Mouse (Mus musculus) cortical plate, adult 2 months (tissue): ENCODE data around the gene Casp6. TPM values are rescaled to one million over a fixed set of nuclear protein-coding genes. Genes with fewer than 3 reads are reported as not detected.
A peak's percentile ranks its signal among the peaks of the same experiment; 100 is the strongest.

Source experiments
- H3K27ac ChIP-seq: fragments of 200-500 bp; 2 replicates; pipeline ENCODE4 v1.5.1; 2012; ENCODE audit warnings: low read length, control low read depth, inconsistent platforms; ENCODE audit not compliant: insufficient read depth
- H3K4me1 ChIP-seq: fragments of 200-500 bp; 2 replicates; pipeline ENCODE4 v1.6.1; 2011; ENCODE audit warnings: low read length; ENCODE audit not compliant: control insufficient read depth, insufficient read depth
- H3K4me3 ChIP-seq: fragments of 200-500 bp; 2 replicates; pipeline ENCODE4 v1.5.1; 2011; ENCODE audit warnings: mild to moderate bottlenecking, low read length, control low read depth; ENCODE audit not compliant: insufficient read depth
- CTCF ChIP-seq: fragments of 200-500 bp; IDR thresholded peaks from 2 replicates; pipeline ENCODE4 v1.5.1; 2011; ENCODE audit warnings: mild to moderate bottlenecking, control low read depth, low read length; ENCODE audit not compliant: insufficient read depth; ENCODE audit errors: extremely low read depth
- POLR2A ChIP-seq: fragments of 200-500 bp; IDR thresholded peaks from 2 replicates; pipeline ENCODE4 v1.6.1; 2011; ENCODE audit warnings: mild to moderate bottlenecking, low read length, control low read depth; ENCODE audit not compliant: insufficient read depth; ENCODE audit errors: extremely low read depth
- polyA plus RNA-seq: library from polyadenylated mRNA; depleted of rRNA; stranded (reverse); fragments of >200 nt; gene quantifications from 2 replicates; pipeline ENCODE4 v1.2.3, GENCODE M21; 2012

Casp6 gene
- polyA plus RNA-seq, 1 experiment: 15.7 TPM

DNA sequence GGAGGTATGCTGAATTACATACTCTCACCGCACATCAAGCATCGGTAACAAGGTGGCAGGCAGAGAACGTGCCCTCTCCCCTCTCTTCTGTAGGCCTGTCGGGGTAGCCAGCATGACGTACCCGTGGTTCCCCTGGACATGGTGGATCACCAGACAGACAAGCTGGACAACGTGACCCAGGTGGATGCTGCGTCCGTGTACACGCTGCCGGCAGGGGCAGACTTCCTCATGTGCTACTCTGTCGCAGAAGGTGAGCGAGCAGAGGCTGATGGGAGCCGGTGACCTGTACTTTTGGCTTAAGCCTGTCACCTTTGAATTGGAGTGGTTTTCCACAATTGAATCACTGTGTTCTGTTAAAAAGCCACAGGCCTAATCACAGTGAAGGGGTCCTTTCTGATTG lies 10.8 kb downstream of the Casp6 start:
- no peaks in the 10 kb centered on the region for H3K4me1 ChIP-seq
- H3K27ac ChIP-seq: no peak overlapping the region
- TF ChIP-seq CTCF (no peak), POLR2A (no peak)
- no peak overlapping the region for H3K4me3 ChIP-seq

DNA sequence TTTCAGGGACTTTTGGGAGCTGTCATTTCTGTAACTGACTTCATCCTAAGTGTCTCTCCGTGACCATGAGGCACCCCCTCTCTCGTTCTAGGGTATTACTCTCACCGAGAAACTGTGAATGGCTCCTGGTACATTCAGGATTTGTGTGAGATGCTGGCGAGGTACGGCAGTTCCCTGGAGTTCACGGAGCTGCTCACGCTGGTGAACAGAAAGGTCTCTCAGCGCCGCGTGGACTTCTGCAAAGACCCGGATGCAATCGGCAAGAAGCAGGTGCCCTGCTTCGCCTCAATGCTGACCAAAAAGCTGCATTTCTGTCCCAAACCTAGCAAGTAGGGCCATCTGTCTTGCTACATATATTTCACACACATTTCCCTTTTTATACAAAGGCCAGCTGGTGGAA lies 12.0 kb downstream of the Casp6 start:
- H3K4me3 ChIP-seq: no peak overlapping the region
- no peaks in the 10 kb centered on the region for H3K4me1 ChIP-seq
- no peak for TF ChIP-seq POLR2A
- TF ChIP-seq CTCF: no peak
- H3K27ac ChIP-seq: no peak overlapping the region

DNA sequence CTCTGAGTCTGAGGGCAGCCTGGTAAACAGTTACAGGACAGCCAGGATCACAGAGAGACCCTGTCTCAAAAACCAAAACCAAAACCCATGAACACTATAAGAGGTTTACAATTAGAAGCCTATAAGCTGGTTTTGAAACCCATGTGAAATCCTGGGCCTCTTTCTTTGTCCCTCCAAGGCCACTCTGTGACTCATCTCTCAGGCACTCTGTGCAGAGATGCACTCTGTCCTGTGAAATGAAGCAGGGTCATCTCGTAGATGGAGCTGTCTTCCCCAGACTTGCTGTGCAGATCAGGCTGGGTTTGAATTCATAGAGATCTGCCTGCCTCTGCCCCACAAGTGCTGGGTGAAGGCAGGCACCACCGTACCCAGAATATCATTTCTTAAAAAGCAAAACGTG lies 16.2 kb downstream of the Casp6 start:
- Histone ChIP-seq H3K27ac (no peak overlapping the region), H3K4me3 (no peak overlapping the region), H3K4me1 (no peaks in the 10 kb centered on the region)
- no peak for TF ChIP-seq POLR2A

DNA sequence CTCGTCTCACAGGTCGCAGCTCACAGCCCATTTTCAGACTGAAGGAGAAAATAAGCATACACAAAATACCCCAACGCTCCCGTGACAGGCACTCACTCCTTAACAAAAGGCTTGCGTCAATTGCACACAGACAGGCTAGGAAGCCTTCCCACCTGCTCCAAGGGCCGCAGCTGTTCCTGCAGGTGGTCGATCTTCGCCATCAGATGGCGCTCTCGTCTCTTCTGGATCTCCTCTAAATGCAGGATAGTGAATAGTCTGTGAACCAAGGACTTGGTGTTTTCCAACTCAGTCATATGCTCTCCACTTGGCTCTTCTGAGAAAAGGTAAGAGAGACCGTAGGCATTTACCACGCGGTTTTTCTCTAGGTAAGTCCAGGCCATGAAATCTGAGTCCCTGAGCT lies 17.2 kb downstream of the Casp6 start:
- no peak for TF ChIP-seq POLR2A
- peak; percentile 76 for TF ChIP-seq CTCF
- Histone ChIP-seq H3K27ac (no peak overlapping the region), H3K4me1 (no peaks in the 10 kb centered on the region), H3K4me3 (no peak overlapping the region)

DNA sequence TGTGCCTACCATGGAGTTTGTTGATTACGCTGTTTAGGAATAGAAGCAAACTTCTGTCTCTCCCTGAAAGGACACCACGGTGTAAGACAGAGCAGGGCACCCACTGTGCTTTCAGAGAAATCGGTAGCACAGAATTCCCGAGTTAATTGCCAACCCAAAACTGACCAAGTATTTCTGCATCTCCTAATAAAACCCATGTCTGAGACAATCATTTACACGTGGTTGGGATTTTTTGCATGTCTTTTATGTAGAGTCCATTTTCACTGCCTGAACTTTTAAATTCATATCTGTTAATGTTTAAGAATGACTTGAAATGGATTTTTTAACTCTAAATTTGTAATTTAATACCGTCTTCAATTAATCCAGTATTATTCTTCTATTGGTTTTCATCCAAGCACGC lies 22.4 kb downstream of the Casp6 start:
- TF ChIP-seq CTCF (no peak), POLR2A (no peak)
- Histone ChIP-seq H3K27ac (no peak overlapping the region), H3K4me1 (no peaks in the 10 kb centered on the region), H3K4me3 (no peak overlapping the region)

DNA sequence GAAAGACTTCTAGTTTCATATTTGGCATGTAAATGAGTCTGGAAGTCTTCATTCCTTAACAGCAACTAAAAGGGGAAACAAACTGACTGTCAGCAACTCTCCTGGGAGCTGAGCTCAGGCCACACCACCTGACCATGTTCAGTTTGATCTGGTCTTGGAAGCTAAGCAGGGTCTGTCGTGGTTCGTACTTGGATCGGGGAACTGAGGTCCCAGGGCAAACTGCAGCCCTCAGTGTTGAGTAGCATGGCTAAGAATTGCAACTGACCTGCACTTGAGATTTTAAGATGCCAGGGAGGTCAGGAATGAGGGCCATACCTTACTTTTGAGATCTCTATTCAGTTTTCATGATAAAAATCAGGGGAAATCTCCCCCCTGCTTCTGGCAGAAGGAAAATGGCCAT lies 24.6 kb downstream of the Casp6 start:
- no peak overlapping the region for H3K27ac ChIP-seq
- TF ChIP-seq POLR2A (no peak), CTCF (no peak)
- no peaks in the 10 kb centered on the region; the same call in 1 of the 2 replicates for H3K4me1 ChIP-seq
- H3K4me3 ChIP-seq: no peak overlapping the region

DNA sequence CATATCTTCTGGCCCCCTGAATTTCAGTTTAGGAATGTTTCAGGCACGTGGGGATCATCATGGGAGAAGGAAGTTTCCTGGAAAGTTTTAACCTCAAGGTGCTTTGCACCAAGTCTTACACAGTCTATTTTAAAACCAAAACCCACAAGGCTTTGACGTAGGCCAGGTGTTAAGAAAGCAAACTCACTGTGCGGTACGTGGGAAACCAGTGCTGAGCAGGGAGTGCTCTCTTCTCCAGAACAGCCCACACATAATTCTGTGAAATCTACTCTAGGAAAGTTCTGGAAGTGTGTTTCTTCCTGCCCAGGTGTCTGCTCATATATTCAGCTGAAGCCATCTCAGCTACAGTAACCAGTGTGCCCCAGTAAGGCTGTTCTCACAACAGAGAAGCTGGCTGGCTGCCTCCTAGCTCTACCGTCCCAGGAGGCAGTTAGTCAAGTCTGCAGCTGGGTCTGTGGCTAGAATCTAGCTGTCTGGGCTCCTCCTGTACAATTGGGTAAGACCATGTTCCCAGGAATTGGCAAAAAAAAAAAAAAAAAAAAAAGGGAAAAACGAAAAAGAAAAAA lies 29.1 kb downstream of the Casp6 start:
- H3K4me3 ChIP-seq: no peak overlapping the region
- TF ChIP-seq POLR2A: no peak
- TF ChIP-seq CTCF: no peak
- no peak overlapping the region for H3K27ac ChIP-seq
- H3K4me1 ChIP-seq: no peaks in the 10 kb centered on the region; the same call in 1 of the 2 replicates

DNA sequence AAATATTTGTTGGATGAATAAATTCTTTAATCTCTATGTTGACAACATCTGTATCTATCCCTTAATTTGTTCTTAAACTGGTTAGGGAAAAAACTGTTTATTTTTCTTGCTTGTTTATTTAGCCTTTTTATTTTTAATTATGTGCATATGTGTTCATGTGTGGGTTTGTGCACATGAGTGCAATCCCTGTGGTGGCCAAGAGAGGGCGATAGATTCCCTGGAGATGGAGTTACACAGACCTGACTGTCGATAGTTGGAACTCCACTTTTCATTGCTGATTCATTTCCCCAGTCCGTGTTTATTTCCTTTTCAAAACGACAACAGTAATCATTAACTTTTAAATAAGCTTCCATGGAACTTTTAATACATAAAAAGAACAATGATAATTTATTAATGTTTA lies 31.2 kb downstream of the Casp6 start:
- Histone ChIP-seq H3K27ac (no peak overlapping the region), H3K4me3 (no peak overlapping the region), H3K4me1 (no peaks in the 10 kb centered on the region; the same call in 1 of the 2 replicates)
- TF ChIP-seq POLR2A (no peak), CTCF (peak; percentile 32)

DNA sequence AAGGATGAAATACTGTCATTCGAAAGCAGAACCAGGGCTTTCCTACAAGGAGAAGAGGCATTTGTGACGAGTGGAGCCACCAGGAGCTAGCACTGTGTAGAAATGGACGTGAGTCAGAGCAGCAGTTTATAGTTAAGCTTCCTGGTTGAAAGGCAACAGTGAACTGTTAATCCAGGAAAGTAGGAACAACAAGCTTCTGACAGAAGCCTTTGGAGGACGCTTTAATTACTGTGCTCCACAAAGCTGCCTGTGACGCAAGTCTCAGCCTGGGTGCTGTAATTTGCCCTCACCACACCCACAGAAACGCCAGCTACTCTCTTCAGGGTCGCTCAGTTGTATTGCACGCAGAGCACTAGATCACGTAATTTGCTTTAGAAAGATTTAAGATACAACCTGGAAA lies 35.3 kb downstream of the Casp6 start:
- Histone ChIP-seq H3K27ac (no peak overlapping the region), H3K4me3 (no peak overlapping the region), H3K4me1 (no peaks in the 10 kb centered on the region; the same call in 1 of the 2 replicates)
- no peak for TF ChIP-seq CTCF
- TF ChIP-seq POLR2A: no peak

DNA sequence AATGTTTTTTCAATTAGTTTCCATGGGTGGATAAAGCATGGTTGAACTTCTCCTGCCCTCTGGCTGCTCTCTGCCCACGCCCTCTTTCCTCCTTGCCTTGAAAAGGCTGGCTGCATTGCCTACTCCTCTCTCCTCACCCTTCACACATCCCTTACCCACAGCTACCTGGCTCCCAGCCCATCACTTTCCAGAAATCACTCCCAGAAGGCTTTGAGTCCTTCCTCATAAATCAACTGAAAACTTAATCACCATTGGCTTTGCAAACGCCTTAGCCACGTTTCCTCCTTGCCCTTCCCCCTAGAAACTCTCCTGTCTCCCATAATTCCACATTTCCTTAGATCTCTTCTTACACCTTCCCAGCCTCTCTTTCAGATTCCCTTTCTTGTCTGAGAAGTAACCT lies 36.6 kb downstream of the Casp6 start:
- TF ChIP-seq CTCF (no peak), POLR2A (no peak)
- Histone ChIP-seq H3K4me1 (no peaks in the 10 kb centered on the region; the same call in 1 of the 2 replicates), H3K4me3 (no peak overlapping the region), H3K27ac (no peak overlapping the region)
